Mouse (Mus musculus) limb, embryonic 14.5 days (tissue): ENCODE data around the gene Ehmt2. TPM values are rescaled to one million over a fixed set of nuclear protein-coding genes. Genes with fewer than 3 reads are reported as not detected.

Experiments used
- ATAC-seq: fragments of 200-750 bp; cut with Nextera tagmentation; 2 replicates; pipeline ENCODE4 v1.8.0; 2017; ENCODE audit warnings: low read depth, moderate number of reproducible peaks, moderate TSS enrichment; ENCODE audit not compliant: low FRiP score
- DNase-seq: peaks from one replicate; pipeline ENCODE4 v3.0.0-alpha.2; 2015; ENCODE audit warnings: low spot score
- H3K27ac ChIP-seq: fragments of 300-500 bp; sonication (generic); replicated peaks from 2 replicates; pipeline ENCODE4 v1.5.1; 2014; ENCODE audit warnings: low read depth, mild to moderate bottlenecking, low read length, moderate library complexity, mixed read lengths
- H3K27me3 ChIP-seq: fragments of 300-500 bp; sonication (generic); 2 replicates; pipeline ENCODE4 v1.6.1; 2014; ENCODE audit warnings: low read length, mixed read lengths; ENCODE audit not compliant: control insufficient read depth, insufficient read depth
- H3K36me3 ChIP-seq: fragments of 300-500 bp; sonication (generic); 2 replicates; pipeline ENCODE4 v1.6.1; 2014; ENCODE audit warnings: mild to moderate bottlenecking, low read length, moderate library complexity, mixed read lengths; ENCODE audit not compliant: control insufficient read depth, insufficient read depth
- H3K4me1 ChIP-seq: fragments of 300-500 bp; sonication (generic); 2 replicates; pipeline ENCODE4 v1.6.1; 2014; ENCODE audit warnings: antibody characterized with exemption, low read length, mixed read lengths; ENCODE audit not compliant: control insufficient read depth, insufficient read depth
- H3K4me2 ChIP-seq: fragments of 300-500 bp; sonication (generic); replicated peaks from 2 replicates; pipeline ENCODE4 v1.6.1; 2014; ENCODE audit warnings: low read depth, mild to moderate bottlenecking, low read length, moderate library complexity; ENCODE audit not compliant: severe bottlenecking
- H3K4me3 ChIP-seq: fragments of 300-500 bp; sonication (generic); replicated peaks from 2 replicates; pipeline ENCODE4 v1.5.1; 2014; ENCODE audit warnings: low read length
- H3K9ac ChIP-seq: fragments of 300-500 bp; sonication (generic); 2 replicates; pipeline ENCODE4 v1.6.1; 2014; ENCODE audit warnings: mild to moderate bottlenecking, low read depth, low read length, moderate library complexity; ENCODE audit not compliant: severe bottlenecking
- H3K9me3 ChIP-seq: fragments of 300-500 bp; sonication (generic); 2 replicates; pipeline ENCODE4 v1.6.1; 2016; ENCODE audit warnings: low read length; ENCODE audit not compliant: control insufficient read depth
- POLR2A ChIP-seq: fragments of 200-500 bp; IDR thresholded peaks from 2 replicates; pipeline ENCODE4 v1.8.0; 2012; ENCODE audit warnings: inconsistent platforms, mild to moderate bottlenecking, moderate library complexity, borderline replicate concordance; ENCODE audit not compliant: insufficient read depth, insufficient read length; ENCODE audit errors: extremely low read depth
- WGBS: fragments of 180-500 bp; shearing (Covaris S2); extraction: QIAGEN DNeasy Blood & Tissue Kit; methylation state at CpG from one replicate; pipeline ENCODE4 v1.1.7; 2014; 5-methylcytosine and 5-hydroxymethylcytosine counted together
- polyA plus RNA-seq, 2 experiments: library from polyadenylated mRNA; depleted of rRNA in 1 of 2; stranded (reverse) in 1 of 2; unstranded in 1 of 2; fragments of >200 nt; fragmentation: Nextera tagmentation in 1 of 2; extraction: Ambion mirVana in 1 of 2; gene quantifications; 2 replicates each; pipeline versions ENCODE4 v1.2.1 to v1.2.3; 2012 to 2014

Gene Ehmt2
- polyA plus RNA-seq, 2 experiments, result 72.8 to 232 TPM

GRCm38 (mm10) chr17:34934830-34935229, 36.6 kb downstream of the Ehmt2 start:
- Histone ChIP-seq H3K4me1 (peaks cover 5% of the 10 kb centered on the region), H3K27ac (no peak overlapping the region), H3K4me2 (no peak overlapping the region), H3K9me3 (no peaks in the 10 kb centered on the region), H3K9ac (no peak overlapping the region), H3K4me3 (no peak overlapping the region), H3K36me3 (peaks cover 12% of the 10 kb centered on the region), H3K27me3 (no peaks in the 10 kb centered on the region)
- no peak for TF ChIP-seq POLR2A
- DNase-seq (no peak), ATAC-seq (no peak)
- 54% methylated on average over 8 of the region's 8 CpGs for WGBS

DNA sequence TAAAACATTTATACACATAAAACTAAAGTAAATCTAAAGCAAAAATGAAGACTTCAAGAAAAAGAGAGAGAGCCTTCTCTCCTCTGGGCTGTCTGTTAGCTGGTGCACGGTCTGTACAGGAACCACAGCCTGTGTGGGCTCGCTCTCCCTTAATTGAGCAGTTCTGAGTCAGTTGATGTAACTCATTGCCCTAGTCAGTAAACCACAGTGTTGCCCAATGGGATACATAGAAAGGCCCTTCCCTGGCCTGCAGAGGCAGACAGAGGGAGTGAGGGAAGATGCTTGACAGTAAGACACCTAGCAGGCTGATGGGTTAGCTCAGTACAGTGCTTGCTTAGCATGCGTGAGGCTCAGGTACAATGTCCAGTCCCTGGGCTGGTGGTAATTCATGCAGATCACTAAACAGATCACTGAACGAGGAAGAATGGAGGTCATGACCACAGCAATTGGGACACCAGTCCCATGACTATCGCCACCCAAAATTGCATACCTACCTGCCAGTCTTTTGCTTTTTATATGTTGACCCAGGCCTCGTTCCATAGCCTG, 39.8 kb downstream of the Ehmt2 start:
- DNase-seq (no peak), ATAC-seq (no peak)
- no peaks in the 10 kb centered on the region for H3K9me3 ChIP-seq
- no peak overlapping the region for H3K27ac ChIP-seq
- H3K36me3 ChIP-seq, result peaks cover 12% of the 10 kb centered on the region
- peaks cover 5% of the 10 kb centered on the region for H3K4me1 ChIP-seq
- WGBS, result 83% methylated on average over 6 of the region's 6 CpGs
- no peaks in the 10 kb centered on the region for H3K27me3 ChIP-seq
- no peak overlapping the region for H3K9ac ChIP-seq
- H3K4me2 ChIP-seq, result no peak overlapping the region
- no peak for TF ChIP-seq POLR2A
- H3K4me3 ChIP-seq, result no peak overlapping the region

- H3K27me3 ChIP-seq, result no peaks in the 10 kb centered on the region
These were observed 43.2 kb downstream of the Ehmt2 start for GRCm38 (mm10) chr17:34941344-34942041.

DNA sequence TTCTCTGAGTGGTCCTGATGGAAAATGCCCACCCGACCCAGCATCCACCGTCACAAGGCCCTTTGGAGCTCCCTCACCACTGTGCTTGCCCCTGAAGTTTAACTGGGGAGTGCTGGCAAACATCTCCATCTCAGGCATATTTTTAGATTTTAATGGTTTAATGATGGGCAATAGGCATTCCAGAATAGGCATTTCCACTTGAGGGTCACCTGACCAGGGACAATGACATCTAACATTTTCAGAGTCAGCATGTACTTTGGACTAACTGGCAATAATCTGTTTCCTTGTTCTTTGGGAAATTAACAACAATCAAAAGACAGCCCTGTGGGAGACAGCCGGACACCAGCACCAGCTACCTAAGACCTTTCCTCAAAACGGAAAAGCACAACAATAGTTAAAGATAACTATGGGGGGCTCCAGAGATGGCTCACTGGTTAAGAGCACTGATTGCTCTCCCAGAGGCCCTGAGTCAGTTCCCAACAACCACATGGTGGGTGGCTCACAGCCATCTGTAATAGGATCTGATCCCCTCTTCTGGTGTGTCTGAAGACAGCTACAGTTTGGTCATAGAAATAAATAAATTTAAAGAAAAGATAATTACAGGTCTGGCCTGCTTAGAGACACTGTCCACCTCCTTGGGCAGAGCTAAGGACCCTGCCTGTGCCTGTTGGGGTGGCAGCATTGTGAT, 45.0 kb downstream of the Ehmt2 start:
- peaks cover 5% of the 10 kb centered on the region for H3K4me1 ChIP-seq
- no peak overlapping the region for H3K4me2 ChIP-seq
- 80% methylated on average over 4 of the region's 4 CpGs for WGBS
- H3K9me3 ChIP-seq, result no peaks in the 10 kb centered on the region
- no peaks in the 10 kb centered on the region for H3K27me3 ChIP-seq
- H3K9ac ChIP-seq, result no peak overlapping the region
- DNase-seq (no peak), ATAC-seq (no peak)
- H3K4me3 ChIP-seq, result no peak overlapping the region
- H3K27ac ChIP-seq, result no peak overlapping the region
- no peak for TF ChIP-seq POLR2A
- no peaks in the 10 kb centered on the region for H3K36me3 ChIP-seq

More at GRCm38 (mm10) chr17:34941344-34942041, 43.2 kb downstream of the Ehmt2 start:
- Histone ChIP-seq H3K27ac (0 out of 2 replicates have a peak overlapping the region, but pooled peaks have one; percentile 4), H3K9me3 (no peaks in the 10 kb centered on the region), H3K36me3 (no peaks in the 10 kb centered on the region), H3K4me2 (peak overlapping the region; percentile 49), H3K4me3 (peak overlapping the region; percentile 25), H3K4me1 (peaks cover 5% of the 10 kb centered on the region), H3K9ac (peak overlapping the region; percentile 48)
- TF ChIP-seq POLR2A, result no peak
- DNase-seq (no peak), ATAC-seq (peak; percentile 60; the same call in 1 of the 2 replicates)
- 4% methylated on average over 15 of the region's 15 CpGs for WGBS

- peaks cover 5% of the 10 kb centered on the region for H3K4me1 ChIP-seq
- peaks cover under 1% of the 10 kb centered on the region for H3K36me3 ChIP-seq
- H3K27me3 ChIP-seq, result no peaks in the 10 kb centered on the region
- no peak overlapping the region for H3K4me2 ChIP-seq
- no peaks in the 10 kb centered on the region for H3K9me3 ChIP-seq
- H3K27ac ChIP-seq, result no peak overlapping the region
- no peak for TF ChIP-seq POLR2A
- no peak overlapping the region for H3K9ac ChIP-seq
- H3K4me3 ChIP-seq, result no peak overlapping the region
- ATAC-seq (no peak), DNase-seq (no peak)
These were observed 46.1 kb downstream of the Ehmt2 start for GRCm38 (mm10) chr17:34944362-34944761.
